ENCODE assay signal across 19 mouse cellular contexts in genomic region chr16:73217555-73217954, GRCm38 (mm10).
DNase-seq lines count a peak whose midpoint lies in the region; ATAC-seq and TF ChIP-seq lines count a peak whose summit lies in the region.
"Had no signal": no experiment of that assay in that cellular context is flagged by ENCODE, and none has a peak within 500 bp of the region (broad histone marks: within the 10 kb centered on the region; RNA-seq: fewer than 3 reads in every experiment).

No protein-coding gene starts in this region.

- no peak for DNase-seq in forebrain, postnatal 0 days
- peak; percentile 51 for DNase-seq in brain, embryonic 14.5 days (ENCODE audit: low read depth)
- DNase-seq: adrenal gland, adult 2 months; adrenal gland, postnatal 25 days; cerebellum, adult 11 months; cerebellum, adult 8-10 months; cerebellum, postnatal 14 days; gastrocnemius, postnatal 36 days; heart, adult 11 months; heart, postnatal 36 days had no signal

- no peak overlapping the region for H3K4me2 ChIP-seq in forebrain, postnatal 0 days (ENCODE audit: low read depth)
- H3K4me2 ChIP-seq in forebrain, embryonic 13.5 days, result no peak overlapping the region
- H3K4me2 ChIP-seq in hindbrain, embryonic 15.5 days, result no peak overlapping the region
- H3K4me2 ChIP-seq in hindbrain, embryonic 16.5 days (ENCODE audit: low read length), result no peak overlapping the region
- no peak overlapping the region for H3K4me2 ChIP-seq in neural tube, embryonic 13.5 days
- H3K4me2 ChIP-seq in neural tube, embryonic 15.5 days, result no peak overlapping the region
- H3K4me2 ChIP-seq in kidney, embryonic 15.5 days, result no peak overlapping the region
- H3K4me2 ChIP-seq: embryonic facial prominence, embryonic 13.5 days; heart, embryonic 13.5 days had no signal

- ATAC-seq in forebrain, postnatal 0 days, result 0 out of 2 replicates have a peak, but pooled peaks have one; percentile 12
- ATAC-seq in forebrain, embryonic 13.5 days, result no peak
- 0 out of 2 replicates have a peak, but pooled peaks have one; percentile 34 for ATAC-seq in hindbrain, embryonic 15.5 days (ENCODE audit: low FRiP score, low read depth)
- no peak for ATAC-seq in hindbrain, embryonic 16.5 days
- no peak for ATAC-seq in neural tube, embryonic 13.5 days (ENCODE audit: low read depth)
- ATAC-seq in neural tube, embryonic 15.5 days (ENCODE audit: low FRiP score), result no peak
- no peak for ATAC-seq in kidney, embryonic 15.5 days (replicated peaks; ENCODE audit: low FRiP score)
- ATAC-seq: intestine, embryonic 16.5 days had no signal

- no peak for TF ChIP-seq POLR2A in brain, embryonic 14.5 days (IDR thresholded peaks at IDR 0.05; ENCODE audit: borderline replicate concordance, extremely low read depth, insufficient read depth, insufficient read length, poor library complexity, severe bottlenecking)

- no peak for TF ChIP-seq CTCF in forebrain, postnatal 0 days (IDR thresholded peaks at IDR 0.05; ENCODE audit: low read depth)
- TF ChIP-seq CTCF in brain, embryonic 14.5 days (IDR thresholded peaks at IDR 0.05; ENCODE audit: borderline replicate concordance, extremely low read depth, insufficient read depth, insufficient read length), result no peak

- H3K36me3 ChIP-seq in forebrain, postnatal 0 days (ENCODE audit: insufficient read depth), result no peaks in the 10 kb centered on the region
- H3K36me3 ChIP-seq in forebrain, embryonic 13.5 days (ENCODE audit: poor library complexity, severe bottlenecking), result no peaks in the 10 kb centered on the region
- H3K36me3 ChIP-seq in hindbrain, embryonic 15.5 days, result no peaks in the 10 kb centered on the region
- H3K36me3 ChIP-seq in hindbrain, embryonic 16.5 days (ENCODE audit: control insufficient read depth, insufficient read depth, low read length), result no peaks in the 10 kb centered on the region
- H3K36me3 ChIP-seq in neural tube, embryonic 13.5 days, result no peaks in the 10 kb centered on the region
- H3K36me3 ChIP-seq in neural tube, embryonic 15.5 days, result no peaks in the 10 kb centered on the region
- H3K36me3 ChIP-seq in kidney, embryonic 15.5 days, result no peaks in the 10 kb centered on the region
- H3K36me3 ChIP-seq: embryonic facial prominence, embryonic 13.5 days; heart, embryonic 13.5 days had no signal

- no peak overlapping the region for H3K27ac ChIP-seq in forebrain, postnatal 0 days (ENCODE audit: low read depth, low read length)
- no peak overlapping the region for H3K27ac ChIP-seq in forebrain, embryonic 13.5 days
- H3K27ac ChIP-seq in hindbrain, embryonic 15.5 days (replicated peaks), result no peak overlapping the region
- no peak overlapping the region for H3K27ac ChIP-seq in hindbrain, embryonic 16.5 days (ENCODE audit: low read depth, low read length)
- 0 out of 2 replicates have a peak overlapping the region, but pooled peaks have one; percentile 38 for H3K27ac ChIP-seq in neural tube, embryonic 13.5 days (replicated peaks)
- no peak overlapping the region for H3K27ac ChIP-seq in neural tube, embryonic 15.5 days (replicated peaks)
- H3K27ac ChIP-seq in kidney, embryonic 15.5 days, result no peak overlapping the region
- H3K27ac ChIP-seq: embryonic facial prominence, embryonic 13.5 days; heart, embryonic 13.5 days had no signal

- H3K9ac ChIP-seq in forebrain, postnatal 0 days, result no peak overlapping the region
- H3K9ac ChIP-seq in forebrain, embryonic 13.5 days, result no peak overlapping the region
- no peak overlapping the region for H3K9ac ChIP-seq in hindbrain, embryonic 15.5 days
- H3K9ac ChIP-seq in hindbrain, embryonic 16.5 days (ENCODE audit: low read depth, low read length), result no peak overlapping the region
- no peak overlapping the region for H3K9ac ChIP-seq in neural tube, embryonic 13.5 days
- no peak overlapping the region for H3K9ac ChIP-seq in neural tube, embryonic 15.5 days (replicated peaks)
- no peak overlapping the region for H3K9ac ChIP-seq in kidney, embryonic 15.5 days
- H3K9ac ChIP-seq: embryonic facial prominence, embryonic 13.5 days; heart, embryonic 13.5 days had no signal

- no peaks in the 10 kb centered on the region for H3K27me3 ChIP-seq in forebrain, postnatal 0 days (ENCODE audit: insufficient read depth, low read length)
- H3K27me3 ChIP-seq in forebrain, embryonic 13.5 days, result no peaks in the 10 kb centered on the region
- no peaks in the 10 kb centered on the region for H3K27me3 ChIP-seq in hindbrain, embryonic 15.5 days
- no peaks in the 10 kb centered on the region for H3K27me3 ChIP-seq in hindbrain, embryonic 16.5 days (replicated peaks; ENCODE audit: control insufficient read depth, insufficient read depth, low read length)
- H3K27me3 ChIP-seq in neural tube, embryonic 13.5 days, result no peaks in the 10 kb centered on the region
- H3K27me3 ChIP-seq in neural tube, embryonic 15.5 days (replicated peaks), result no peaks in the 10 kb centered on the region
- H3K27me3 ChIP-seq in kidney, embryonic 15.5 days, result no peaks in the 10 kb centered on the region
- H3K27me3 ChIP-seq: embryonic facial prominence, embryonic 13.5 days had no signal

- no peaks in the 10 kb centered on the region for H3K9me3 ChIP-seq in forebrain, postnatal 0 days (ENCODE audit: low read length)
- H3K9me3 ChIP-seq in forebrain, embryonic 13.5 days (replicated peaks), result no peaks in the 10 kb centered on the region
- no peaks in the 10 kb centered on the region for H3K9me3 ChIP-seq in hindbrain, embryonic 15.5 days
- H3K9me3 ChIP-seq in hindbrain, embryonic 16.5 days (ENCODE audit: control insufficient read depth, low read length), result no peaks in the 10 kb centered on the region
- no peaks in the 10 kb centered on the region for H3K9me3 ChIP-seq in neural tube, embryonic 13.5 days
- H3K9me3 ChIP-seq in neural tube, embryonic 15.5 days (replicated peaks), result no peaks in the 10 kb centered on the region
- no peaks in the 10 kb centered on the region for H3K9me3 ChIP-seq in kidney, embryonic 15.5 days (replicated peaks)
- H3K9me3 ChIP-seq: embryonic facial prominence, embryonic 13.5 days; heart, embryonic 13.5 days had no signal

- 76% methylated on average over 4 of the region's 4 CpGs for WGBS in forebrain, postnatal 0 days
- WGBS in forebrain, embryonic 13.5 days, result 84% methylated on average over 4 of the region's 4 CpGs
- 60% methylated on average over 4 of the region's 4 CpGs for WGBS in hindbrain, embryonic 15.5 days
- WGBS in hindbrain, embryonic 16.5 days, result 59% methylated on average over 4 of the region's 4 CpGs
- WGBS in neural tube, embryonic 13.5 days, result 76% methylated on average over 4 of the region's 4 CpGs
- WGBS in neural tube, embryonic 15.5 days, result 71% methylated on average over 4 of the region's 4 CpGs
- 87% methylated on average over 4 of the region's 4 CpGs for WGBS in kidney, embryonic 15.5 days

- no peak overlapping the region for H3K4me3 ChIP-seq in forebrain, postnatal 0 days (ENCODE audit: low read depth, low read length)
- H3K4me3 ChIP-seq in forebrain, embryonic 13.5 days, result no peak overlapping the region
- H3K4me3 ChIP-seq in hindbrain, embryonic 15.5 days, result no peak overlapping the region
- H3K4me3 ChIP-seq in hindbrain, embryonic 16.5 days (ENCODE audit: low read length), result no peak overlapping the region
- H3K4me3 ChIP-seq in neural tube, embryonic 13.5 days, result no peak overlapping the region
- H3K4me3 ChIP-seq in neural tube, embryonic 15.5 days (replicated peaks), result no peak overlapping the region
- H3K4me3 ChIP-seq in kidney, embryonic 15.5 days (replicated peaks), result no peak overlapping the region
- H3K4me3 ChIP-seq: embryonic facial prominence, embryonic 13.5 days; heart, embryonic 13.5 days had no signal

- no peaks in the 10 kb centered on the region for H3K4me1 ChIP-seq in forebrain, postnatal 0 days (ENCODE audit: insufficient read depth)
- no peaks in the 10 kb centered on the region for H3K4me1 ChIP-seq in forebrain, embryonic 13.5 days
- no peaks in the 10 kb centered on the region; the same call in 1 of the 2 replicates for H3K4me1 ChIP-seq in hindbrain, embryonic 15.5 days (replicated peaks)
- no peaks in the 10 kb centered on the region for H3K4me1 ChIP-seq in hindbrain, embryonic 16.5 days (ENCODE audit: control insufficient read depth, insufficient read depth, low read depth, low read length)
- H3K4me1 ChIP-seq in neural tube, embryonic 13.5 days (replicated peaks), result no peaks in the 10 kb centered on the region
- no peaks in the 10 kb centered on the region for H3K4me1 ChIP-seq in neural tube, embryonic 15.5 days
- H3K4me1 ChIP-seq in kidney, embryonic 15.5 days, result no peaks in the 10 kb centered on the region
- H3K4me1 ChIP-seq: embryonic facial prominence, embryonic 13.5 days had no signal

Comparison
In these comparisons a context has a peak if more than half of its experiments do, and no peak if none do; other contexts are left out.
1. ATAC-seq: peak in forebrain, postnatal 0 days (single experiment) and hindbrain, embryonic 15.5 days (single experiment); none in forebrain, embryonic 13.5 days (single experiment), hindbrain, embryonic 16.5 days (single experiment), neural tube, embryonic 13.5 days (single experiment), neural tube, embryonic 15.5 days (single experiment) and kidney, embryonic 15.5 days (single experiment).